Mouse (Mus musculus) stomach, embryonic 16.5 days (tissue): ENCODE measurements around the gene Slc6a9. TPM values are rescaled to one million over a fixed set of nuclear protein-coding genes. Genes with fewer than 3 reads are reported as not detected.
A peak's percentile ranks its signal among the peaks of the same experiment; 100 is the strongest.

ENCODE experiments used
- ATAC-seq: fragments of 200-750 bp; cut with Nextera tagmentation; 2 replicates; pipeline ENCODE4 v1.8.0; 2017; ENCODE audit warnings: moderate number of reproducible peaks, moderate TSS enrichment; ENCODE audit not compliant: insufficient read depth, low FRiP score
- H3K27ac ChIP-seq: fragments of 300-500 bp; sonication (generic); 2 replicates; pipeline ENCODE4 v1.5.1; 2014; ENCODE audit warnings: low read length
- H3K27me3 ChIP-seq: fragments of 300-500 bp; sonication (generic); 2 replicates; pipeline ENCODE4 v1.6.1; 2014; ENCODE audit warnings: low read length, control low read depth, mixed read lengths; ENCODE audit not compliant: control insufficient read depth, insufficient read depth
- H3K36me3 ChIP-seq: fragments of 300-500 bp; sonication (generic); 2 replicates; pipeline ENCODE4 v1.6.1; 2014; ENCODE audit warnings: low read length; ENCODE audit not compliant: control insufficient read depth, insufficient read depth
- H3K4me1 ChIP-seq: fragments of 300-500 bp; sonication (generic); 2 replicates; pipeline ENCODE4 v1.6.1; 2014; ENCODE audit warnings: low read length, control low read depth, mixed read lengths; ENCODE audit not compliant: control insufficient read depth, insufficient read depth
- H3K4me2 ChIP-seq: fragments of 300-500 bp; sonication (generic); 2 replicates; pipeline ENCODE4 v1.6.1; 2014; ENCODE audit warnings: low read depth, low read length, mixed read lengths
- H3K4me3 ChIP-seq: fragments of 300-500 bp; sonication (generic); replicated peaks from 2 replicates; pipeline ENCODE4 v1.5.1; 2014; ENCODE audit warnings: mild to moderate bottlenecking, low read length
- H3K9ac ChIP-seq: fragments of 300-500 bp; sonication (generic); 2 replicates; pipeline ENCODE4 v1.6.1; 2014; ENCODE audit warnings: low read length
- H3K9me3 ChIP-seq: fragments of 300-500 bp; sonication (generic); replicated peaks from 2 replicates; pipeline ENCODE4 v1.6.1; 2016; ENCODE audit warnings: low read length, control low read depth; ENCODE audit not compliant: control insufficient read depth
- WGBS: fragments of 180-500 bp; shearing (Covaris S2); extraction: QIAGEN DNeasy Blood & Tissue Kit; methylation state at CpG from one replicate; pipeline ENCODE4 v1.1.7; 2014; 5-methylcytosine and 5-hydroxymethylcytosine counted together
- polyA plus RNA-seq: library from polyadenylated mRNA; unstranded; fragments of >200 nt; fragmentation: Nextera tagmentation; extraction: Ambion mirVana; gene quantifications from 2 replicates; pipeline ENCODE4 v1.2.1, GENCODE M21; 2015

The Slc6a9 gene
- 15.4 and 16.9 TPM in 2 replicates for polyA plus RNA-seq

- Histone ChIP-seq H3K27me3 (no peaks in the 10 kb centered on the region), H3K4me1 (peaks cover 48% of the 10 kb centered on the region), H3K36me3 (no peaks in the 10 kb centered on the region), H3K4me3 (peak within 1 kb of the TSS; percentile 77), H3K9me3 (no peaks in the 10 kb centered on the region), H3K9ac (peak within 1 kb of the TSS; percentile 85), H3K4me2 (peak within 1 kb of the TSS; percentile 83), H3K27ac (peak within 1 kb of the TSS; percentile 88)
- WGBS = 30% methylated on average over 3 of the region's 3 CpGs
- ATAC-seq = no peak
These were observed at the start of gene Slc6a9 for GRCm38 (mm10) chr4:117834457-117834844. TSS of gene Slc6a9 (plus strand) at chr4:117834506.

DNA sequence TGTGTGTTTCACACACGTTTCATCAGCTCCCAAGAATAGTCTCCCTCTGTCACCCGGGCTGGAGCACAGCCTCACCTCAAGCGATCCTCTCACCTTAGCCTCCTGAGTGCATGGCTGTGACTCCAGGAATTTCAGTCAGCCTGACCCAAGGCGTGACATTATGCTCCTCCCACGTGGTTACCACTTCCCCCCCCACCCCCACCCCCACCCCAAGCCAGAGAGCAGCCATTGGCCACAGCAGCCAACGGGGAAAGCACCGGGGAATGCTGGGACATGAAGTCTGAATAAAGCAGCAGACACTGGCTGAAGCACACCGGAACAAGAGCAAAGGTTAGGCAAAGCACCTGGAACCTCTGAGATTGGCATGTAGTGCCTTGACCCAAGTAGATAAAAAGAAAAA lies 47.3 kb upstream of the Slc6a9 start:
- Histone ChIP-seq H3K27me3 (no peaks in the 10 kb centered on the region), H3K4me1 (no peaks in the 10 kb centered on the region), H3K9ac (no peak overlapping the region; the same call in 1 of the 2 replicates), H3K4me2 (peak overlapping the region; percentile 8; the same call in 1 of the 2 replicates), H3K36me3 (no peaks in the 10 kb centered on the region), H3K27ac (no peak overlapping the region), H3K4me3 (no peak overlapping the region), H3K9me3 (no peaks in the 10 kb centered on the region)
- peak; percentile 77; the same call in 1 of the 2 replicates for ATAC-seq
- 23% methylated on average over 8 of the region's 8 CpGs for WGBS

DNA sequence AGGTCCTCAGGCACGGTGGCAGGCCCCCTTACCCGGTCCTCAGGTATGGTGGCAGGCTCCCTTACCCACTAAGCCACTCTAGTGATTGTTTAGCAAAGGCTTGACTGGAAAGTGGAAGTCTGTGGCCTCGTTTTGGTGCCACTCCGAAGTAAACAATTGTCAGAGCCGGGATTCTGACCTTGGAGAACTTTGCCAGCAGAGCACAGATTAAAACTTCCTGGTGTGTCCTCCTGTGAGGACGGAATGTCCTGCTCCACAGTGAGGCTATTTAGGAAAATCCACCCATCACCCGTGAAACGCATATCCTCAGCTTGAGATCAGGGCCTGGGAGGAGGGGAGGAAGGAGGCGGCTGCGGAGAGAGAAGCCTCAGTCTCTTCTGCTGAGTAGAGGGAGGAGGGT lies 46.0 kb upstream of the Slc6a9 start:
- 57% methylated on average over 10 of the region's 10 CpGs for WGBS

DNA sequence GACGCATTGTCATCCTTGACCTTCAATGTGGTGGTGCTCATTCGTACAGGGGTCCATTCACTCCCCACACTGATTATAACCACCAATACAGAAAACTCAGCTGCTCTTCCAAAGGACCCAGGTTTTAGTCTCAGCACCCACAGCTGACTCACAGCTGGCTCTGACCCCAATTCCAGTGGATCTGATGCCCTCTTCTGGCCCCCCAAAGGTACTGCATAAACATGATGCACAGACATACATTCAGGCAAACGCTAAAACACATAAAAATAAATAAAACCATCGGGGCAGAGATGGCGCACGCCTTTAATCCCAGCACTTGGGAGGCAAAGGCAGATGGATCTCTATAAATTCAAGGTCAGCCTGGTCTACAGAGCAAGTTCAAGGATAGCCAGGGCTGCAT lies 34.4 kb upstream of the Slc6a9 start:
- Histone ChIP-seq H3K36me3 (no peaks in the 10 kb centered on the region), H3K4me2 (no peak overlapping the region), H3K9ac (no peak overlapping the region), H3K27ac (no peak overlapping the region), H3K4me3 (no peak overlapping the region), H3K4me1 (no peaks in the 10 kb centered on the region), H3K9me3 (no peaks in the 10 kb centered on the region), H3K27me3 (no peaks in the 10 kb centered on the region)
- ATAC-seq = no peak
- 84% methylated on average over 6 of the region's 6 CpGs for WGBS

More for the DNA sequence above, 46.0 kb upstream of the Slc6a9 start:
- Histone ChIP-seq H3K4me2 (no peak overlapping the region), H3K9ac (no peak overlapping the region), H3K4me1 (no peaks in the 10 kb centered on the region), H3K27me3 (no peaks in the 10 kb centered on the region), H3K4me3 (no peak overlapping the region), H3K27ac (no peak overlapping the region), H3K9me3 (no peaks in the 10 kb centered on the region), H3K36me3 (no peaks in the 10 kb centered on the region)
- ATAC-seq = no peak

DNA sequence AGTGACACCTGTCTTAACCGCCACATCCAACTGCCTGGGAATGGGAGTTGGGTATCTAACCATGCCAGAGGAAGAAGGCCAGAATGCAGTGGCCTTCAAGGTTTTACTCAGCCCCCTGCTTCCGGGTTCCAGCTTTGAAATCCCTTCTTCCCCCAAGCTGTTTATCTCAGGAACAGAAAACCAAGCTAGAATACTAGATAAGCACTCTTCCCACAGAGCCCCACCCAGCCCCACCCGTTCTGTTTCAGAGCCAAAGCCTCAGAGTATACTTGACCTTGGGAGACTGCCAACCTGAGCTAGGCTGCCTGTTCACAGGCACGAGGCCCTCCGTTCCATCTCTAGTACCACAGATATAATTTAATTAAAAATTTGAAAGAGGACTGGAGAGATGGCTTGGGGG lies 27.3 kb upstream of the Slc6a9 start:
- WGBS = 42% methylated on average over 5 of the region's 5 CpGs
- H3K36me3 ChIP-seq = no peaks in the 10 kb centered on the region
- peak; percentile 47; the same call in 1 of the 2 replicates for ATAC-seq
- H3K27ac ChIP-seq = no peak overlapping the region
- no peaks in the 10 kb centered on the region for H3K9me3 ChIP-seq
- no peaks in the 10 kb centered on the region for H3K27me3 ChIP-seq
- H3K4me2 ChIP-seq = no peak overlapping the region
- no peaks in the 10 kb centered on the region for H3K4me1 ChIP-seq
- H3K9ac ChIP-seq = no peak overlapping the region
- H3K4me3 ChIP-seq = no peak overlapping the region

- WGBS = 34% methylated on average over 2 of the region's 2 CpGs
- ATAC-seq = no peak
- Histone ChIP-seq H3K36me3 (no peaks in the 10 kb centered on the region), H3K9me3 (no peaks in the 10 kb centered on the region), H3K27ac (no peak overlapping the region), H3K4me3 (no peak overlapping the region), H3K27me3 (no peaks in the 10 kb centered on the region), H3K4me2 (no peak overlapping the region), H3K4me1 (no peaks in the 10 kb centered on the region), H3K9ac (no peak overlapping the region)
These were observed 23.4 kb upstream of the Slc6a9 start for GRCm38 (mm10) chr4:117810933-117811332.

DNA sequence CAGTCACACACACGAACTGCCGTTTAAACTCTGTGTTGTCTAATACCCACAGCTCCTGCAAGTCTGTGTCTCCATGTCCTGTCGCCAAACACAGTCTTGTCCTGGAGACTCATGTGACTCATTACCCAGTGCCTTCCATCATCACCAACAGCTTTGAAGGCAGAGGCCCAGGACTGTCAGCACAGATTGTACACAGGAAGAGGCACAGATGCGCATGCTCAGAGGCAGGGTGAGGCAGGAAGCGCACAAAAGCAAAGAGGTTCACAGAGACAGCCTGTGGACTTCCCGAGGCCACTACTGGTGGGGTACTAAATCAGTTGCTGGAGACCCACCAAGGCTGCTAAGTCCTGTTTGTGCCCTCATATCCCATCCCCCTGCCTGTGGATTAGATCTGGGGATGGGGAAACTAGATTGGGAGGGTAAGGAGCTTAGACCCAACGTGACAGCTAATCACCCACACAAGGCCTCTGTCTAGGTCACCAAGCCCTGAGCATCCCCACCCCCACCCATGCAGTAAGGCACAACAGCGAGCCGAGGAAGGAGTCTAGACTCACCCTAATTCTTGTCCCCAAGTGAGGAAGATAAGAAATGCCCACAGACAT lies 20.6 kb upstream of the Slc6a9 start:
- Histone ChIP-seq H3K27ac (no peak overlapping the region), H3K4me3 (no peak overlapping the region), H3K9ac (no peak overlapping the region), H3K4me1 (no peaks in the 10 kb centered on the region), H3K4me2 (no peak overlapping the region), H3K9me3 (0 out of 2 replicates have a peak, but pooled peaks cover 2% of the 10 kb centered on the region), H3K36me3 (no peaks in the 10 kb centered on the region), H3K27me3 (no peaks in the 10 kb centered on the region)
- 51% methylated on average over 9 of the region's 9 CpGs for WGBS
- 0 out of 2 replicates have a peak, but pooled peaks have one; percentile 17 for ATAC-seq

- Histone ChIP-seq H3K4me1 (no peaks in the 10 kb centered on the region), H3K9ac (no peak overlapping the region), H3K4me3 (no peak overlapping the region), H3K27ac (no peak overlapping the region), H3K9me3 (0 out of 2 replicates have a peak, but pooled peaks cover 2% of the 10 kb centered on the region), H3K4me2 (no peak overlapping the region), H3K36me3 (no peaks in the 10 kb centered on the region), H3K27me3 (no peaks in the 10 kb centered on the region)
- no peak for ATAC-seq
- WGBS = 57% methylated on average over 4 of the region's 4 CpGs
These were observed 20.0 kb upstream of the Slc6a9 start for GRCm38 (mm10) chr4:117814333-117814732.

DNA sequence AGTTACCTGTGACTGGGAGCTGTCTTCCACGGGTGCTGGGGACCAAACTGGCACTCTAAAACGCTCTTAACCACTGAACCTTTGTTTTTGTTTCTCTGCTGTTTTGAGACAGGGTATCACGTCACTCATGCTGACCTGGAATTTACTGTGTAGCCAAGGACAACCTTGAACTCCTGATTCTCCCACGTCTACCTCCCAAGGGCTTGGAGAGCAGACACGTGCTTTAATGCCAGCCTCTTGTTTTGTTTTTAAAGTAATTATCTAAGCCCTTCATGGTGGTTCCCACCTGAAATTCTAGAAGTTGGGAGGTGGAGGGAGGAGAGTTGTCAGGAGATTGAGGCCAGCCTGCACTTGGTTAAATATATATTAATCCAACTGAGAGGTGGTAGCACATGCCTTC lies 17.5 kb upstream of the Slc6a9 start:
- Histone ChIP-seq H3K27me3 (no peaks in the 10 kb centered on the region), H3K27ac (no peak overlapping the region), H3K4me1 (no peaks in the 10 kb centered on the region), H3K36me3 (no peaks in the 10 kb centered on the region), H3K4me3 (no peak overlapping the region), H3K4me2 (no peak overlapping the region), H3K9ac (no peak overlapping the region), H3K9me3 (0 out of 2 replicates have a peak, but pooled peaks cover 2% of the 10 kb centered on the region)
- 66% methylated on average over 5 of the region's 5 CpGs for WGBS
- ATAC-seq = no peak
